Mouse (Mus musculus): ENCODE data around the gene Tspyl4. TPM values are rescaled to one million over a fixed set of nuclear protein-coding genes. Genes with fewer than 3 reads are reported as not detected.

Tspyl4 gene
- polyA plus RNA-seq, 1 experiment, result 474 TPM

- 9% methylated on average over 14 of the region's 14 CpGs for WGBS
Measured at GRCm38 (mm10) chr10:34281211-34281961, 15.9 kb upstream of the Tspyl4 start.

GRCm38 (mm10) chr10:34281962-34282388 is 15.3 kb upstream of the Tspyl4 start, which contains the start of gene Tspyl1:
Gene Tspyl1, plus strand, starts transcription at chr10:34282190.
- peaks cover 2% of the 10 kb centered on the region; the same call in 1 of the 2 replicates for H3K4me1 ChIP-seq (ENCODE audit: control insufficient read depth, insufficient read depth, low read length)
- H3K4me3 ChIP-seq (replicated peaks; ENCODE audit: insufficient read depth, low read depth, low read length), result peak within 1 kb of the TSS; percentile 65
- peak; percentile 98 for DNase-seq
- under 1% methylated on average over 38 of the region's 38 CpGs for WGBS
- H3K27me3 ChIP-seq (ENCODE audit: control insufficient read depth, insufficient read depth, low read length), result no peaks in the 10 kb centered on the region
- H3K27ac ChIP-seq (ENCODE audit: insufficient read depth, low read length), result peak within 1 kb of the TSS; percentile 83
- no peak for TF ChIP-seq CTCF (IDR thresholded peaks at IDR 0.05; ENCODE audit: borderline replicate concordance, insufficient read depth, low read depth, low read length)
- peak; percentile 72; the same call in 1 of the 2 replicates for TF ChIP-seq POLR2A (IDR thresholded peaks at IDR 0.05; ENCODE audit: borderline replicate concordance, insufficient read depth, low read length)

More at GRCm38 (mm10) chr10:34281211-34281961, 15.9 kb upstream of the Tspyl4 start:
- H3K4me3 ChIP-seq (replicated peaks; ENCODE audit: insufficient read depth, low read depth, low read length), result peak overlapping the region; percentile 65
- peaks cover 2% of the 10 kb centered on the region; the same call in 1 of the 2 replicates for H3K4me1 ChIP-seq (ENCODE audit: control insufficient read depth, insufficient read depth, low read length)
- peak in 1 of 2 experiments; percentile 56 for DNase-seq
- no peak for TF ChIP-seq CTCF (IDR thresholded peaks at IDR 0.05; ENCODE audit: borderline replicate concordance, insufficient read depth, low read depth, low read length)
- no peak for TF ChIP-seq POLR2A (IDR thresholded peaks at IDR 0.05; ENCODE audit: borderline replicate concordance, insufficient read depth, low read length)
- 0 out of 2 replicates have a peak overlapping the region, but pooled peaks have one; percentile 12 for H3K27ac ChIP-seq (ENCODE audit: insufficient read depth, low read length)
- H3K27me3 ChIP-seq (ENCODE audit: control insufficient read depth, insufficient read depth, low read length), result no peaks in the 10 kb centered on the region

GRCm38 (mm10) chr10:34282420-34283238 is 14.6 kb upstream of the Tspyl4 start:
- TF ChIP-seq POLR2A (IDR thresholded peaks at IDR 0.05; ENCODE audit: borderline replicate concordance, insufficient read depth, low read length) (no peak), CTCF (IDR thresholded peaks at IDR 0.05; ENCODE audit: borderline replicate concordance, insufficient read depth, low read depth, low read length) (no peak)
- WGBS, result under 1% methylated on average over 47 of the region's 47 CpGs
- H3K27ac ChIP-seq (ENCODE audit: insufficient read depth, low read length), result peak overlapping the region; percentile 83
- peak in 1 of 2 experiments; percentile 72 for DNase-seq
- H3K4me1 ChIP-seq (ENCODE audit: control insufficient read depth, insufficient read depth, low read length), result peaks cover 2% of the 10 kb centered on the region; the same call in 1 of the 2 replicates
- H3K27me3 ChIP-seq (ENCODE audit: control insufficient read depth, insufficient read depth, low read length), result no peaks in the 10 kb centered on the region
- H3K4me3 ChIP-seq (replicated peaks; ENCODE audit: insufficient read depth, low read depth, low read length), result peak overlapping the region; percentile 65

GRCm38 (mm10) chr10:34296911-34297298 is 337 bp upstream of the Tspyl4 start:
- no peak overlapping the region; the same call in 1 of the 2 replicates for H3K27ac ChIP-seq (ENCODE audit: insufficient read depth, low read length)
- peak overlapping the region; percentile 85 for H3K4me3 ChIP-seq (replicated peaks; ENCODE audit: insufficient read depth, low read depth, low read length)
- no peaks in the 10 kb centered on the region for H3K27me3 ChIP-seq (ENCODE audit: control insufficient read depth, insufficient read depth, low read length)
- WGBS, result 2% methylated on average over 13 of the region's 13 CpGs
- 0 out of 2 replicates have a peak, but pooled peaks cover 2% of the 10 kb centered on the region for H3K4me1 ChIP-seq (ENCODE audit: control insufficient read depth, insufficient read depth, low read length)
- TF ChIP-seq CTCF (IDR thresholded peaks at IDR 0.05; ENCODE audit: borderline replicate concordance, insufficient read depth, low read depth, low read length), result no peak
- no peak for TF ChIP-seq POLR2A (IDR thresholded peaks at IDR 0.05; ENCODE audit: borderline replicate concordance, insufficient read depth, low read length)
- DNase-seq, result no peak

GRCm38 (mm10) chr10:34297980-34298753 is 925 bp downstream of the Tspyl4 start:
- peak overlapping the region; percentile 85 for H3K4me3 ChIP-seq (replicated peaks; ENCODE audit: insufficient read depth, low read depth, low read length)
- no peak for TF ChIP-seq CTCF (IDR thresholded peaks at IDR 0.05; ENCODE audit: borderline replicate concordance, insufficient read depth, low read depth, low read length)
- no peak for TF ChIP-seq POLR2A (IDR thresholded peaks at IDR 0.05; ENCODE audit: borderline replicate concordance, insufficient read depth, low read length)
- H3K4me1 ChIP-seq (ENCODE audit: control insufficient read depth, insufficient read depth, low read length), result peaks cover 5% of the 10 kb centered on the region; the same call in 1 of the 2 replicates
- no peaks in the 10 kb centered on the region for H3K27me3 ChIP-seq (ENCODE audit: control insufficient read depth, insufficient read depth, low read length)
- WGBS, result 15% methylated on average over 25 of the region's 25 CpGs
- peak; percentile 43 to 61 for DNase-seq
- peak overlapping the region; percentile 86 for H3K27ac ChIP-seq (ENCODE audit: insufficient read depth, low read length)

- no peaks in the 10 kb centered on the region for H3K27me3 ChIP-seq (ENCODE audit: control insufficient read depth, insufficient read depth, low read length)
- WGBS, result 2% methylated on average over 5 of the region's 5 CpGs
- 0 out of 2 replicates have a peak overlapping the region, but pooled peaks have one; percentile 9 for H3K27ac ChIP-seq (ENCODE audit: insufficient read depth, low read length)
- TF ChIP-seq CTCF (IDR thresholded peaks at IDR 0.05; ENCODE audit: borderline replicate concordance, insufficient read depth, low read depth, low read length) (no peak), POLR2A (IDR thresholded peaks at IDR 0.05; ENCODE audit: borderline replicate concordance, insufficient read depth, low read length) (no peak)
- peaks cover 5% of the 10 kb centered on the region; the same call in 1 of the 2 replicates for H3K4me1 ChIP-seq (ENCODE audit: control insufficient read depth, insufficient read depth, low read length)
- DNase-seq, result peak in 1 of 2 experiments; percentile 38
- peak overlapping the region; percentile 85 for H3K4me3 ChIP-seq (replicated peaks; ENCODE audit: insufficient read depth, low read depth, low read length)
Measured at GRCm38 (mm10) chr10:34300368-34300767, 3.1 kb downstream of the Tspyl4 start.

- DNase-seq, result no peak
- peaks cover 3% of the 10 kb centered on the region; the same call in 1 of the 2 replicates for H3K4me1 ChIP-seq (ENCODE audit: control insufficient read depth, insufficient read depth, low read length)
- H3K27ac ChIP-seq (ENCODE audit: insufficient read depth, low read length), result no peak overlapping the region
- no peak for TF ChIP-seq POLR2A (IDR thresholded peaks at IDR 0.05; ENCODE audit: borderline replicate concordance, insufficient read depth, low read length)
- no peak for TF ChIP-seq CTCF (IDR thresholded peaks at IDR 0.05; ENCODE audit: borderline replicate concordance, insufficient read depth, low read depth, low read length)
- no peaks in the 10 kb centered on the region for H3K27me3 ChIP-seq (ENCODE audit: control insufficient read depth, insufficient read depth, low read length)
- H3K4me3 ChIP-seq (replicated peaks; ENCODE audit: insufficient read depth, low read depth, low read length), result no peak overlapping the region
Measured at GRCm38 (mm10) chr10:34307070-34307469, 9.8 kb downstream of the Tspyl4 start.

Measured in cerebellum, adult 2 months (tissue).